Mouse (Mus musculus) ovary, postnatal 14 days (tissue): ENCODE results near the gene Olfr187.
"Not testable (repeated sequence)": the region's sequence is repeated elsewhere in the genome, so short reads cannot be mapped to it uniquely, and the experiment has no call there.

Source experiments
- DNase-seq: peaks from one replicate; pipeline ENCODE4 v3.0.0; 2022; ENCODE audit warnings: low spot score

The Olfr187 gene

DNA sequence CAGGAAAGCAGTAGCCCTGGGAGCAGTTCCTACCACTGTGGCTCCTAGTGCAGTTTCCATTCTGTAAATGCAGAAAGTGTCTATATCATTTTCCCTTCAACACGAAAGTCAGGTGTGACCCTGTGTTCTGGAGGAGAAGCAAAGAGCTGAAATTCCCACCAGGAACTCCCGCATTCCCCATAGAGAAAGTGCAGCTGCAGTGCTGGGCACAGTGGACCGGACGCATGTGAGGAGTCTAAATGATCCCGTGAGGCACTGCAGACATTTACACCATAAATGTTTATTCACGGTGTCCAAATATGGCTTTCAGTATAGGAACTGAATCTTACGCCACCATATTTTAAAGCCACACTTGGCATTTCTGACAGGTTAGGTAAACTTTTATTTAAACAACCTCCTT lies at the start of gene Olfr187:
Gene Olfr187, minus strand, starts transcription at position 58 of the 400 bp plus-strand sequence.
- DNase-seq: no peak

DNA sequence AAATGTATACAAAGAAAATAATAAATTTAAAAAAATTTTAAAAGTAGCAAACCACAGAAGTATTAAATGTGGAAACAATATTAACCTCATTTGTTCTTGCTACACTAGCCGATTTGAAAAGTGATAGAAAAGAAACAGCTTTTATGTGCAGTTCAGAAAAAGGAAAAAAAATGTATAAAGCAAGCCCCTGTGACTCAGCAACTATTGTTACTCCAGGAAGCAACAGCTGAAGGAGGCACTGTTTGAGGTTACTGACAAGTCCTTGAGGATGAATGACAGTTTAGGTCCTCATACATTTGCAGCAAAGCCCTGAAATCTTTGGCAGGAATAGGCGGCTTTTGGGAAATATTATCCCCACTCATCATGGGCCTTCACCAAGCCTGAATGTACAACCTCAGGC lies 41.5 kb upstream of the Olfr187 start:
- DNase-seq: not testable (repeated sequence)

DNA sequence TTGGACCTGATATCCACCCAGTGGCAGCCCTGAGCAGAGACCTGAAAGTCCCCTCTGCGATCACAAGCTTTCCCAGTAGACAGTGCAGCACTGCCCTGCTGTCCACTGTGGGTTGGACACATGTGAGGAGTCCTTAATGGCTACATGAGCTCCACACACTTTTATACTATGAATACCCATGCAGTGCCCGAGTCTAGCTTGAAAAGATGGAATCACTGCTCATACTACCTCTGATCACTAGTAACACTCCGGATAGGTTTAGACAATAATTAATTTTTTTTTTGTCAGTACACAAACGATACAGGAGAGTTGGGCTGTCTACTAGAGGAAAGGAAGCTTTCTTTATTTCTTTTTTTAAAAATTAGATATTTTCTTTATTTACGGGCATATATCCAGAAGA lies 38.3 kb upstream of the Olfr187 start, which contains the start of gene Olfr190:
Gene Olfr190, minus strand, starts transcription at position 101 of the 400 bp plus-strand sequence.
- DNase-seq: no peak

DNA sequence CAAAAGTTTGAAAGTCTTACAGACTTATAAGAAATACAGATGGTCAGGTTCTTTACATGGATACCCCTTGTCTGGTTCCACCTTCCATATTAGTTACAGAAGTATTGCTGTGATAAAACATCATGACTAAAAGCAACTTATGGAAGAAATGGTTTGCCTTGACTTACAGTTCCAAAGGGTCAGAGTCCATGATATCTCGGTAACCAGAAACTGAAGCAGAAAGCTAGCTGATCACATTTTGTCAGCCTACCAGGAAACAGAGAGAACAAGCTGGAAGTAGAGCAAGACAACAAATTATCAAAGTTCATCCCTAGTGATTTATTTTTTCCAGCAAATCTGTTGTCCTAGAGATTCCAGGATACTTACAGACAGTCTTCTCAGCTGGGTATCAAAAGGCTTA lies 34.0 kb upstream of the Olfr187 start:
- DNase-seq: no peak

DNA sequence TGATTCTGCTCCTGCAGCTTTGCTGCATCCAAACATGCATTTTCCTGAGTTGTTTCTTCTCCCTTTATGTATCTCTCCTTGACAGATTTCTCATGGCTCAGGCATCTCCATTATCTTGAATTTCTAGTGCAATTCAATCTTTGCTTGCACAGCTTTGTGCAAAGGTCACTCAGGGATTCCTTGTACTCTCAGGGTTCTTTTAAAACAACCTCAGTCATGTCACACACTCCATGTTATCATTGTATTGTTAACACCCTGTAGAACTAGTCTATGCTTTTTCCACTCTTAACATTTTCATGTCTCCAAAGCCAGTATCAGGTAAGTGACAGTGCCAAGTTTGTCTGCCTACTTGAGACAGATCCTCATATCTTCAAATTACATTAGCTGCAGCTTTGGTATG lies 32.2 kb upstream of the Olfr187 start:
- DNase-seq: no peak

DNA sequence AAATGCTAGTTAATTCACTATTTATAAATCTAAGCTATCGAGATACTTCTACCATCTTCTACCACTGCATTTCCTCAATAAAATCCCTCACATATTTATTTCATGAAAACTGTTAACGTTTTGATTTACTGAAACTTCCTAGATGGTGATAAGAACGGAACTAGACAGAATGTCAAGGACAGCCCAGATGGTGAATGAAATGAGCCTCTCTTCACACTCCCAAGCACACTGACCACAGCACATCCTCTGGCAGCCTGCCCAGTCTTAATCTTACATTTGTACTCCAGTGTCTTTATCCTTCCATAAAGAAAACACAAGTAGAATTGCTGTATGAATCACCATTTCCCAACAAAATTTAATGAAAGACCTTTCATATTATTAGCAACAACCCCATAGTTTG lies 22.8 kb upstream of the Olfr187 start:
- not testable (repeated sequence) for DNase-seq

DNA sequence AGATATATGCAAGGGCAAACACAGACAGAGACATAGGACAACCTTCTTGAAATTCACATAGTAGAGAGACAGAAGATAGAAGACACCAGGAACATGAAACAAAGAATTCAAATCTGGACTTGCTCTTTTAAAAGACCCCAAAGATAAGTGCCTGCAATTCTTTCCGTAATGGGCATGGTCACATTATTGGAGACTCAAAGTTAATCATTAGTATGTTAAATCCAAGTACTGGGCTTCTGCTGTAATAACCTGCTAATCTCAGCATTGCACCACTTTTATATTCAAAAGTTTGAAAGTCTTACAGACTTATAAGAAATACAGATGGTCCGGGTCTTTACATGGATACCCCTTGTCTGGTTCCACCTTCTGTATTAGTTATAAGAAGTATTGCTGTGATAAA lies 9.7 kb upstream of the Olfr187 start:
- not testable (repeated sequence) for DNase-seq

DNA sequence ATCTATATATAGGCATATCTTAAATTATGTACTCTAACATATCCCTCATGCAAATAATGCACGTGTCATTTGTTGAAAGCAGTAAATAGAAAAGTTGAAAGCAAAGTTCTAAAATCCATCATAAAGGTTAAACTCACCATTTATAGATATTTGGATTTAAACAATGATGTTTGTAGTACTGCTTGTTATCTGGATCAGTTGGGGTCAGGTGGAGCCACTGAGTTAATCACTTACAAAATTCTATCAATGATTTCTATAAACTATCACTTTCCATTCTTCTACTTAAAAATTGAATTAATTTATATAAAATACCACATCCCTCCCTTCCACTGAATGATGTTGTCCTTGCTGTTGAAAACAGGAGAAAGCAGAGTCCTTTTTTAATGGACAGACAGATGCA lies 9.3 kb upstream of the Olfr187 start:
- DNase-seq: no peak

DNA sequence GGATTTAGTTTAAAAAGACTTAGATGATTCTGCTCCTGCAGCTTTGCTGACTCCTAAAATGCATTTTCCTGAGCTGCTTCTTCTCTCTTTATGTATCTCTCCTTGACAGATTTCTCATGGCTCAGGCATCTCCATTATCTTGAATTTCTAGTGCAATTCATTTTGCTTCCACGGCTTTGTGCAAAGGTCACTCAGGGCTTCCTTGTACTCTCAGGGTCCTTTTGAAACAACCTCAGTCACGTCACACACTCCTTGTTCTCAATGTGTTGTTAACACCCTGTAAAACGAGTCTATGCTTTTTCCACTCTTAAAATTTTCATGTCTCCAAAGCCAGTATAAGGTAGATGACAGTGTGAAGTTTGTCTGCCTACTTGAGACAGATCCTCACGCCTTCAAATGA lies 8.0 kb upstream of the Olfr187 start:
- DNase-seq: no peak

DNA sequence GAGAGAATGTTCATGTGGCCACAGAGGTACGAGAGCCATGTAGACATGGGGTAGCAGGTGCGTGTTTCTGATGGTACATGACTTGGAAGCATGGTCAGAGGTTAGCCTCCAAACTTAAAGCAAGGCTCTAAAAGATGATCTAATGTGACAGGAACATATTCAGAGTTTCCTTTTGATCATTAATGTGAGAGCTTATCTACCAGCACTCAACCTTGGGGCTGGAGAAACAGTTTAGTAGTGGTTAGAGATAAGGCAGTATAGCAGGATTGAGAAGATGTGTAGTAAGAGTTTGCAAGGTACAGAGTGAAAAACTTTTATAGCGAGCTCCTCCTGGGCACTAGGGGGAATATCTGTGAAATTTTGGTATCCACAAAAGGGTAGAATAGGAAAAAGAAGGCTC lies 6.3 kb upstream of the Olfr187 start:
- no peak for DNase-seq

DNA sequence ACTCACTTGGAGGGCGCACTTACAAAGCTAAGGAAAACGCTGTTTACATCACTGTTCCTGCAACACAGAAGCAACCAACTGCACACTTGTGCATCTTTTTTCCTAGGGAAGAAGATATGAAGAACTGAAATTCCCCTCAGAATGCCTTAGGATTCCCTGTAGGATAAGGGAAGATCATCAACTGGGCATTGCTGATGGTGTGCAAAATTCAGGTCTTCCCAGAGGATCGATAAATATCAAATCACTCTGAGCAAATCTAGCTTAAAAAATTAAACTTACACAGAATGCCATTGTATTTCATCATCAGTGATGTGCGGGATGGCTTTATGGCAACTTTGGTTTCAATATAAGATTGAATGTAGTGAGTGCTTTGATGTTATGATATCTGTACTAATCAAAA lies 9.4 kb downstream of the Olfr187 start, which contains the start of gene Olfr186:
Gene Olfr186, minus strand, starts transcription at position 101 of the 400 bp plus-strand sequence.
- no peak for DNase-seq

DNA sequence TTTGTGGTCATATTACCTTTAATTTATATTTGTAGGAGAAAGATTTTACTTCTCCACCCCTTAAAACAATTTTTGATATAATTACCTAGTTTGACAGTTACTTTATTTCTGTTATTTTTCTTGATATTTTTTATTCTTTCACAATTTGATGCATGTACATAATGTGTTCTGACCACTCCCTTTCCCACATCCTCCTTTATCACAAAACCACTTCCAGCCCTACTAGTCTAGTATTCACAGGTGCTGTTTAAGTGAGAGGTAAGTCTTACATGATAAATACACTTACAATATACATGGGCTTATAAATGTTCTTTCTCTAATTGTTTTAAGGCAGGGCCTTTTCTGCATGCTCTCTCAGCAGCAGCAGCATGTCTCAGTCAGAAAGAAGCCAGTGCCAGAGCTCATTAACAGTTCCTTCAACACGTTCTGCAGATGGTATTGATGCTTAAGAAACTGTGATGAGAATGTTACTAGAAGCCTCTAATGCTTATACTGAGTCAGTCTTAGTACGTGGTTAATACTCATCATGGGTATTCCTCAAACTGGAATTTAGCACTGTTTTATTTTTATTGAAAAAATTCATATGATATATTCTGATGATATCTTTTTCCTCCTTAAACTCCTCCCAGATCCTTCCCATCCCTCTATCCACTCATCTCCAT lies 26.1 kb downstream of the Olfr187 start:
- no peak for DNase-seq

DNA sequence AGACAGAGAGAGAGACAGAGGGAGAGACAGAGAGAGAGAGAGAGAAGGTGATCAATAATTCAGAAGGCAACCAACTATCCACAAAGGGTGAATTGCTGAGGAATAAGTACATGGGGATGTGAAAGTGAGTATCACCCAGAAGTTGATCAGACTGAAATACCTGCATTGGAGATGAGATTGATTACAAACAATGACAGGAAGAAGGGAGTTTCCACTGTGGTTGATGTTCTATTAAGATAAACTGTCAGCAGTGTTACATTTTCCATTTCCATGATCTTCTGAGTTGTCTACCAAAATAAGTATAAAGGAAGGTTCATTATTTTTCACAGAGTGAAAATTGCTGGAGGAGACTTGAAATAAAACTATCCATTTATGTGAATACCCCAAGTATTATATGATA lies 32.4 kb downstream of the Olfr187 start:
- no peak for DNase-seq

DNA sequence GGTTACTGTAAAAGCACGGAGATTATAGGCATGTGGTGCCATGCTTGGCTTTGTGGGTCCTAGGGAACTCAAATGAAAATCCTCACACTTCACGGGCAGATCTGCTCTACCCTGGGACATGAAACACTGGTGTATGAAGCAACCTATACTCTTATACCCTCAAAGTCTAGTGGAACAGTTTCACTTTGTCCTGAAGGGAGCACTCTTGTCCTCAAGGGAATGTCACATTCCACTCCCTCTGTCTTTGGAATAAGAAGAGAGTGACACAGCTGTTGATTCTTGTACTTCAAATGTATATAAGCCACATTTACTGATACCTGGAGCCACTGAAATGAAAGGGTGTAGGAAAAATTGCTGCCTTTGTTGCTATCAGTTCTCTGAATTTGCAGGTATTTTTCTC lies 44.5 kb downstream of the Olfr187 start, which contains the start of gene Olfr183:
Gene Olfr183, plus strand, starts transcription at position 301 of the 400 bp plus-strand sequence.
- DNase-seq: no peak
